Mouse (Mus musculus) ovary, postnatal 10 days (tissue): Measurements from ENCODE around the gene Birc3.
"Not testable (repeated sequence)": the region's sequence is repeated elsewhere in the genome, so short reads cannot be mapped to it uniquely, and the experiment has no call there.

ENCODE experiments used
- DNase-seq: peaks from one replicate; pipeline ENCODE4 v3.0.0; 2022; ENCODE audit warnings: low spot score

The Birc3 gene

DNA sequence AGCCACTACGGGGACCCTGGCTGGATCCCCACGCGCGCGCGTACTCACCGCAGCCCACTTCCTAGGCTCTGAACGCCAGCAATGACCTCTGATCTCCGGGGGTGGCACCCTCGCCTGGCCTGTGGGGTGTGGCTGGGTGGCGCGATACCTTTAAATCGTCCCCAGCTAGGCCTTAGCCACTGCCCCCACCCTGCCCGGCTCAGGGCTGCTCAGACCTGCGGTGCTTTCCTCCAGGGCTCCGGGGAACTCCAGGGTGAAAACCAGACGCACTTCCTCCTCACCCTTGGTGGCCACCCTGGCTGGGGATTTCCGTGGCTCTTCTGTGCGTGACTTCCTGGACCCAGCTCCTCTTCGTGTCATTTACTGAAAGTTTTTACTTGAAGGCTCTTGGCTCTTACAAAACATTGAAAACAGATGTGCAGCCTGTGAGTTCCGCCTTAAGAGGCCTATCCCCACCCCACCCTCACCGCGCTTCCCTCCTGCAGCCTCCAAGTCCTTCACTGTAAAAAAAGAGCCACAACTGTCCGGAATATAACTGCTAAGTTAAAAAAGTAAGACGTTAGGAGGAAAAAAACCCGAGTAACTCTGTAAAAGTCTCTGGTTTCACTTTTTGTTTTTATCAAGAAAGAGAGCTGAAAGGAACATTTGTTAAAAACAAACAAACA is at the start of gene Birc3:
Birc3 (minus strand) TSS at position 412 of the 665 bp plus-strand sequence.
- DNase-seq, result peak; percentile 36

DNA sequence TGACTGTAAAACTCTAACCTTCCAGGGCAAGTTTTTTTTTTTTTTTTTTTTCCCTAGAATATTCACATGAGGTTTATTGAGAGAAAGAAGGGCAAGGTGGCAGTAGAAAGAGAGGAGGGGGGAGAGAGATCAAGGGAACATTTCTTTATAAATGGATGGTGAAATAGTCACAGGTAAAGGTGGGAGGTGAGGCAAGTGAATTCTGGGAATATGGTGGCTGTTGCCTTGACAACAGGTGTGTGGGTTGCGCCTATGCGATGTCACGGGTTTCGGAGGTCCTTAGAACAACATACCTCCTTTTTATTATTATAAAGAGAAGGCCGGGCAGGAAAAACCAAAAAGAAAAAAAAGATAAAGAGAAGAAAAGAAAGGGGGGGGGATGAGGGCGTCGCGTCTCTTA is 41.9 kb upstream of the Birc3 start:
- no peak for DNase-seq

DNA sequence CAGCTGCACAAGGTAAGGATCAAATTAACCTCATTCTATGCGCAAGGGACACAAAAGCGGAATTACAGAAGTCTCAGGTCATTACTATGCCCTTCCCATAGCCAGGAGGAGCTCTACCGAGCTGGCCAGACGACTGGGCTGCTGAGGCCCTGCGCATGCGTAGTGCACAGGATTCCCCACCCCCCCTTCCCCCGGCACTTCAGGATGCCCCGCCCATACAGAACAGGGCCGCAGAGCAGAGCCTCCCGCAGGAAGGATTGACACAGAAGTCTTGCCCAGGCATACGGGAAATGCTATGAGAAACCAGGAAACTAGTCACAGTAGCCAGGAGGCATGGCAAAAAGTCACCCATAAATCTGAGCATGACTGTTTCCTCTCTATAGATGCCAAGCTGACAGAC is 41.5 kb upstream of the Birc3 start:
- no peak for DNase-seq

DNA sequence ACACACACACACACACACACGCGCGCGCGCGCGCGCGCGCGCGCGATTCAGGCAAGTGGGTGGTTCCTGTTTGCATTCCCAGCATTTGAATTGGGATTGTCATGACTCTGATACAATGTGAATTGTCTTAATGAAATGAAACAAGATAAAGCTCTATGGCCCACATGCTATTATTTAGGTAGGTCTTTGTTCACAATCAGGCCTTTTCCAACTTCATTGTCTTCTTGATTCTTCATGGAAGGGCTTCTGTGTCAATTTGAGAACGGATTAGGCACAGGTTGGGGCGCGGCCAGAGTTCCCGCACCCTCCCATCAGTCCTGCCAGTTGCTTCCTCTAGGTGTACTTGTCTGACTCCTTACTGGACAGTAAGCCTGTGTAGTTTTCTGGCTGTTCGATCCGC is 41.0 kb upstream of the Birc3 start:
- DNase-seq, result no peak

DNA sequence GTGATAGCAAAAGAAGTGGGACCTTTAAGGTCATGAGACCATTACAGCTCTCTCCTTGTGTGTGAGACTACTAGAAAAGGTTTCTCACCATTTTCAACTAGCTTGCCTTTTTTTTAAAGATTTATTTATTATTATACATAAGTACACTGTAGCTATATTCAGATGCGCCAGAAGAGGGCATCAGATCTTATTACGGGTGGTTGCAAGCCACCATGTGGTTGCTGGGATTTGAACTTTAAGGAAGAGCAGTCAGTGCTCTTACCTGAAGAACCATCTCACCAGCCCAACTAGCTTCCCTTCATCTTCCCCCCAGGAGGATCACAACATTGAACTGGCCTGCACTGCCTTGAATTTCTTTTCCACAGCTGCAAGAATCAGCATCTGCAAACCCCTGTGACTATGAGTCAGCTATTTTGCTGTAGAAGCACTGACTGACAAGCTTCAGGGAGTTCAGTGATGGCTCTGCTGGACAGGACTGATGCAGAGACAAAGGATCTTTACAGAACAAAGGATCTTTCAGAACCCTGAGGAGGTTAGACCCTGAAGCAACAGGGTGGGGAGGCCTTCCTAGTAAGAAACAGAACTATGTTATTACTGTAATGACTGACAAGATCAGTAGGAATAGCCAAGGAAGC is 34.5 kb upstream of the Birc3 start:
- DNase-seq, result no peak

DNA sequence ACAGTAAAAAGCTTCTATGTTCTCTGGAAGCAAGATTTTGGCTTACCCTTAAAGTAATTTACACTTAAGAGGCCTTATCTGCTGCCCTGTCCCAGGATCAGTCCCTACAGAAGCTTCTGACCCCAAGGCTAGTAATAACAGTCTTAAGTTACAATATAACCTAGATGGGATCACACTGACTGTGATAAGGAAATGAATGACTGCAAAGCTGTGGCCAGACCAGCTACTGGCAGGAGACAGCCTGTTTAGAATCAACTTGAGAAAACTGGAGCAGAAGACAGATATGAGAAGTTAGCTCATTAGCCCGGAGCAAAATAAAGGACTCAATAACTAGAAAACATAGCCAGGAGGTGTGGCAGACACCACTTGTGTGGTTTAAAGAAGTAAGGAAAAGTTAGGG is 33.6 kb upstream of the Birc3 start:
- no peak for DNase-seq

DNA sequence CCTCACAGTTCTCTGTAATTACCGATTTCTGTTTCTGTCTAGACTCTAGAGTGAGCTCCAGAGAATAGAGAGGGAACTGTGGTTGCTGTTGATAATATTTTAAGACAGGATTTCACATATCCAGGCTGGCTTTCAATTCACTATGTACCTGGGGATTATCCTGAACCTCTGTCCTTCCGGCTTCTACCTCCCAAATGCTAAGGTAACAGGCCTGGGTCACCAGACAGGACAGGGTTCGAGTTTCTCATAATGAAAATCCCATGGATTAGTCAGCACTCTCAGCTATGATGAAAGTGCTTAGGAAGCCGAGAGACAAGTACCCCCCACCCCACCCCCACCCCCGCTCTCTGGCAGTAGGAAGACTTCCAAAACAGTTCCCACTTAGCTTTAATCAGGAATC is 30.8 kb upstream of the Birc3 start:
- DNase-seq, result no peak

DNA sequence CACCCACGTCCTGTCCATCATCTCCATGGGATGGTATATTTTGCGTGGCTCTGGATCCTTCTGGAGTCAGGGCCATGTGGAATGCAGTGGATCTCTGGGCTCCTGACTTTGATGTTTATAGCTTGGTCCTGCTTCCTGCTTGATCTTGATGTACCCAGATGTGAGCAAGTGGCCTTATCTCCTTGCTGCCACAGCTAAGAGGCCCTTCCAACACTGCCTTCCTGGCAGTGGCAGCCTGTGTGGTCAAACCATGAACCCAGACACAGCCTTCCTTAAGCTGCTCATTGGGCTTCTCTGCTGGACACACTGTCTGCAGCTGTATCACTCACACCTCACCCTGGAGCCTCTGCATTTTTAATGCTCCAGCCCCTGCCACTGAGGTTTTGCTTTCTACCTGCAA is 30.3 kb upstream of the Birc3 start:
- no peak for DNase-seq

DNA sequence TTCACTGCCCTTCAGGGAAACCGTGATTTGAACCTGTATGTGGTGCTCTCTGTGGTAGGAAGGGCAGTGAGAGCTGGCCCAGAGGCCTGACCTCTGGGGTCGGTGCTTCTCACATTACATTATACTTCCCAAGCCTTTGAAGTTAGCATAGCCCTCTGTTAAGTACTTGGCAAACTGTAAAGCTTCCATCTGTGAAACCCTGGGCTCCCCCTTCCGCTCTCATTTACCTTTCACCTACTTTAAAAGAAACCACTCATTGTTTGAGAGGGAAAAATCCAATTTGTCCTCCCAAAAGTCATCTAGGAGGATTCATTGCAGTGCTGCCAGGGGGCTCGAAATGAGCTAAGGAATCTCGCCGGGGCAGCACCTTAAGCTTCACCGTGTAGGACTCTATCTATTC is 29.3 kb upstream of the Birc3 start:
- DNase-seq, result no peak

DNA sequence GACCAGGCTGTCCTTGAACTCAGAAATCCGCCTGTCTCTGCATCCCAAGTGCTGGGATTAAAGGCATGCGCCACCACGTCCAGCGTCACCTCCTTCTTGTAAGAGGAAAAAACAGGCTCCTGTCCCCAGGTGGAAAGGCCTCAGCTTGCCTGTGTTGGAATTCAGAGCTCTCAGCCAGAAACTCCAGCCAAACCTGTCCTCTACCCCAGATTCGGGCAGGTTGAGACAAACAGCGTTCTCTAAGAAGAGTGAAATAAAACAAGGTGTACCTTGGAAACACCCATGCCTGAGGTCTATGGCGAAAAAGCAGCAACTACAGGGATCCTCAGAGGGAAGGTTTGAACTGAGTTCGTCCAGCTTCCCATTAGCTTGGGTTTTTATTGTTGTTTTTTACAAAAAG is 28.0 kb upstream of the Birc3 start:
- no peak for DNase-seq

DNA sequence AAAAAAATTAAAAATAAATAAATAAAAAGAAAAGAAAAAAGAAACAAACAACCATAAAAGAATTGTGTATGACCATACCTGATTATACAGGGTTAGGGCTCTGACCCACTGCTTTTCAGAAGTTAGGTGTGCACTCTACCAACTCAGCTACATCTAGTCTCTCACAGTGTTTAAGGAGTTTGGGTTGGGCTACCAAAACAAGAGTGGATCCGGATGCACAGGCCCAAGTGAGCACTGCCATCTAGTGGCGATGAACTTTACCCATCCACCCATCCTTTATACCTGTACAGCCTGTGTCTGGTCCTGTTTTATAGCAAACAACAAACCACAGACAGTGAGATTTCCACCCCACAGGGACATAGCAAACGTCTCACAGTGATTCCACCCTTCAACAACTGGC is 24.5 kb upstream of the Birc3 start:
- DNase-seq, result peak; percentile 24

DNA sequence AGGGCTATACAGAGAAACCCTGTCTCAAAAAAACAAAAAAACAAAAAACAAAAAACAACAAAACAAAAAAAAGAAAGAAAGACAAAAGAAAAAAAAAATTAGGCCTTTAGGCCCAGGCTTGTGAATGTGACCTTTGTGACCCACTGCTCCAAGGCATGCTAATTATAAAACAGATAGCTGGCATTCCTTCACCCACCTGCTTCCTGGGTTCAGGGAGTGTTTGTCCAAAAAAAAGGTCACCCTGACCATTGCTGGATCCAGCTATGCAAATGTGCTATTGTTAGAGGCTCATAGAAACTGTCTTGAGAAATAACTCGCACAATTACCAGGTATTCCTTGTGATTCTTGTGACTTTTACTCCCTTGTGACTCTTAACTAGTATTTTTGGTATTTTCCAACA is 18.8 kb upstream of the Birc3 start:
- DNase-seq, result not testable (repeated sequence)

DNA sequence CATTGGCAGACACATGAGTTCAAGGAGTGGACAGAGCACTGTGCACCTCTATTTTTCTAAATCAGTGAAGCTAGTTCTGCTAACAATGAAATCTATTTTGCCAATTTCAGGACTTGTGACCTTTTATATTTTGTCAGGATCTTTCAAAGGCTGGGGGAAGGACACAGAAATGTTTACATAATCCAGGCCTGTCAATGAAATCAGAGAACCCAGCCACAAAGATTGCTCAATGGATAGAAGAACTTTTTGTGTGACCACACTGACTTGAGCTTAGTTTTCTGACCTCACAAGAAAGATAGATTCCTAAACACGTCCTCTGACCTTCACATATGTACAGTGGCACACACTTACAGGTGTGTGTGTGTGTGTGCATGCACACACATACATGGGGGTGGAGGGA is 18.2 kb upstream of the Birc3 start:
- no peak for DNase-seq

DNA sequence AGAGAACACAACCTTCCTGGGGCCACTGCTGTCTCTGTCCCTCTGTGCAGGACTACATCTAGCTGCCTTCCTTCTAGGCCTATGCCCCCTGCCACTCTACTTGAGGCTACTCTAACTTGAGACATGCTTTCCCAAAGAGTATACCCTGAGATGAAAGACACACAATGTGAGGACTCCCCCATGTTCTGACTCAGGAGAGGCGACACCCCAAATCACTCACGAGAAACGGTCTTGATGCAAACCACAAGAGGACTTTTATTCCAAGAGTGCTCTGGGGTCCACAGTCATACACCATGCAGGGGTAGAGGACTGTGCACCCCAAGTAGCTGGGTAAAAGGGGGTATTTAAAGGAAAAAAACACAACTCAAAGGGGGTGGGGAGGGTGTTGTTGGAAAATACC is 11.4 kb upstream of the Birc3 start:
- DNase-seq, result no peak

DNA sequence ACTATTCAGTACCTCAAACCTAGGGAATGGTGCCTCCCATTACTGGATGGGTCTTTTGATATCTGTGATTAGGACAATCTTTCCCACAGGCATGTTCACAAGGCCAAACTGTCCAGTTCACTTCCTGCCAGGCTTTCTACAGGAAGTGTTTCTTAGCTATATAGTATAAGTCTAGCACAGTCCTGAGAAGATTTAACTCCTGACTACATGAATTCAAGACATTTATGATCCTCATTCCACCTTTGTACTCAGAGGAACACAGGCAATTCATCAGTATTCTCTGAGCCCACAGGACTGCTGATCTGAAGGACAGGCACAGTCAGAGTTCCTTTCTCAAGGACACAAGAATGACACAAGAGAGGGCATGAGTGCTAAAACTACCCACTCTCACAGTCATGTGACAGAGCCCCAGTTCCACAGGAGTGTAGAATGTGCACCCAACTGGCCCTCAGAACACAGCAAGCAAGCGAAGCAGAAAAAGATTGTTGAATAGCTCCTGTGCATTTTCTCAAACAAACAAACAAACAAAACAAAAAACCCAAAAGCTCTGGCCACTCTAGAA is 9.4 kb upstream of the Birc3 start:
- DNase-seq, result no peak

DNA sequence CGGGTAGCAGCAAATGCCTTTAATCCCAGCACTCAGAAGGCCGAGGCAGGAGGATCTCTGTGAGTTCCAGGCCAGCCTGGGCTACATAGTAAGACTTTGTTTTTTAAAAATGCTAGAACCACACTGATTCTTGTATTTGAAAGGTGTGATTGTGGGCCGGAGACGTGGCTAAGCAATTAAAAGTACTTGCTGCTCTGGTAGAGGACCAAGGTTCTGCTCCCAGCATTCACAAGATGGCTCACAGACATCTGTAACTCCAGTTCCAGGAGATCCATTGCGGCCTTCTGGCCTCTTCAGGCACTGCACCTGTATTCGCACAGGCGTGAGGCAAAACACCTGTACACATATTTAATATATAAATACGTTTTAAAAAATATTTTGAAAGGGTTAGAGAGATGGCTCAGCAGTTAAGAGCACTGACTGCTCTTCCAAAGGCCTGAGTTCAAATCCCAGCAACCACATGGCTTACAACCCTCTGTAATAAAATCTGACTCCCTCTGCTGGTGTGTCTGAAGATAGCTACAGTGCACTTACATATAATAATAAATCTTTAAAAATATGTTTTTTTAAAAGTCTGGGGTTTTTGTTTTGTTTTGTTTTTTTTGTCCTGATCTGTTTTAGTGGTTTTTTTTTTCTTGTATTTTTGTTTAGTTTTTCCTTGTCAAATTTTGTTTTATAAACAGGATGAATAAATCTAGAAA is 675 bp upstream of the Birc3 start:
- no peak for DNase-seq

DNA sequence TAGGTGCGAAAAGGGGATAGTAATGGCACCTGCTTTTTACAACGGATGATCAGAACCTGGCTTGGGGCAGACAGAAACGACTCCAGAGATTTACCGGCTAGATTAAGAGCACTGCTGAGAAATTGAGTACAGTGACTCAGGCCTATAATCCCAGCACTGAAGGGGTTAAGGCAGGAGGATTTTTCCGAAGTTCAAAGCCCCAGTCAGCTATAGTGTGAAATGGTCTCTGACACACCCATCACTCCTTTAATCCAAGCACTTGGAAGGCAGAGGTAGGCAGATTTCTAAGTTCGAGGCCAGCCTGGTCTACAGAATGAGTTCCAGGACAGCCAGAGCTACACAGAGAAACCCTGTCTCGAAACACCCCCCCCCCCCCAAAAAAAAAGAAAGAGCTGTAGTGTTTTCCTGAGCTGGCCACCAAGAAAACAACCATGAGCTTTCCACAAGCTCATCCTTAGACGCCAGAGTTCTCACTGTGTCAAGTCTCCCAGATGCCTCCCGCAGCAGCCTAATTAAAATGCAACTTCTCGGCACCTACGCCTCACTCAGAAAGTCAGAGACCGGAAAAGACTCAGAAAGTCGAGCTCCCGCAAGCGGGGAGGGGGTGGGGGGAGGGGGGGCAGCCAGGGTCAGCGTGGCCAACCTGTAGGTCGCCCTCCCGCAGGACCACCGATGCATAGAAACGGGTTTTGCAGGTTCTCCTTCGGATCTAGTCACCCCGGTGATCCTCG is 777 bp downstream of the Birc3 start:
- DNase-seq, result no peak

DNA sequence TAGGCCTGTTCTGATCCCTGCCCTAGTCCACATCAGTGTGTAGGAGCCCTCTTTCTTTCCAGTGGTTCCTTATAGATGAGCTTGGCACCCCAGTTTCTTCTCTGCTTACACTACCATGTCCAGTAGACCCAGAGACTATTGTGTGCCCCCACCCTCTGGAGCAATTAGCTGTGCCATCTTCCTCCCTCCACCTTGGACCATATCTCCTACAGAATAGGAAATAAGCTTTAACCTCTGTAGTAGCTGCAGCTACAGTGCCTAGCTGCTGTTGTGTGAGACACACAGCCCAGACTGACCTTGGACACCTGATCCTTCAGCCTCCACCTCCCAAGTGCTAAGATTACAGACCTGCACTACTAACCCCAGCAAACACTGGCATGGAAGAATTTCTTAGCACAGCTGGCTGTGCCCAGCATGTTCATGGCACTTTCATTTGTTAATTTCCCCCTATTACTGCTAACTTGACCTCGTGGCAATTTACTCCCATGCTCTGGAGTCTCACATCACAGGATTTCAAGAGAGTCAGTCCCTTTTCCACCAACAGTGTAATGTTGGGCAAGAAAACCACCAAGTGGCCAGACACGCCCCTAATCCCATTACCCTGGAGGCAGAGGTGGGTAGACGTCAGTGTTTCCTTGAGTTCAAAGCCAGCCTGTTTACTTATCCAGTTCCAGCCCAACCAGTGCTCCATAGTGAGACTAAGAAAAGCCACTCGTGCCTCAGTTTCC is 1.5 kb downstream of the Birc3 start:
- DNase-seq, result no peak

DNA sequence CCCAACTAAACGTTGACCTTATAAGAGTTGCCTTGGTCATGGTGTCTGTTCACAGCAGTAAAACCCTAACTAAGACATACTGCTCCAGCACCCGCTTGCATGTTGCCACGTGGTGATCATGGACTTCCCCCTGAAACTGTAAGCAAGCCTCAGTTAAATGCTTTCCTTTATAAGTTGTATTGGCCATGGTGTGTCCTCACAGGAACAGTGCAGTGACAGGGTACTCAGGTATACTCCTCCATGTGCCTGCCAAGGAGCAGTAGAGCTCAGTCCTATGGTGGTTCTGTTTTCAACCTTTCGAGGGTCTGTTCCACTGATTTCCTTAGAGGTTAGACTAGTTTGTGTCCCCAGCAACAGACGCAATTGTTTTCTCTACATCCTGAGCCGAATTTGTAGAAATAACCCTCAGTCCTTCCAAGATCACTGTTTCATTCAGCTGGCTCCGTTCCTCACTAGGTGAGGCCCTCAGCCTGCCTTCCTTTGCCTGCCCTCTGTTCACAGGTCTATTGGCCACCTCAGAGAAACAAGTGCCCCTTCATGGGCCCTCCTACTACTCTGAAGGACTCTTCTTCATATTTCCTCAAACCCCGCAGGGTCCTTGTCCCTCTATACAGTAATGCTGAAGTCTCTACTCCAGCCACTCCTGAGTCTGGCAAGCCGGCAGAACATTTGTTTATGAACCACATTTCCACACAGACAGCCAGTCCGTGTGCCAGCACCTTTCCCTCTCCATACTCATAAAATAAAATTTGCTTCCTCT is 2.2 kb downstream of the Birc3 start:
- DNase-seq, result no peak

DNA sequence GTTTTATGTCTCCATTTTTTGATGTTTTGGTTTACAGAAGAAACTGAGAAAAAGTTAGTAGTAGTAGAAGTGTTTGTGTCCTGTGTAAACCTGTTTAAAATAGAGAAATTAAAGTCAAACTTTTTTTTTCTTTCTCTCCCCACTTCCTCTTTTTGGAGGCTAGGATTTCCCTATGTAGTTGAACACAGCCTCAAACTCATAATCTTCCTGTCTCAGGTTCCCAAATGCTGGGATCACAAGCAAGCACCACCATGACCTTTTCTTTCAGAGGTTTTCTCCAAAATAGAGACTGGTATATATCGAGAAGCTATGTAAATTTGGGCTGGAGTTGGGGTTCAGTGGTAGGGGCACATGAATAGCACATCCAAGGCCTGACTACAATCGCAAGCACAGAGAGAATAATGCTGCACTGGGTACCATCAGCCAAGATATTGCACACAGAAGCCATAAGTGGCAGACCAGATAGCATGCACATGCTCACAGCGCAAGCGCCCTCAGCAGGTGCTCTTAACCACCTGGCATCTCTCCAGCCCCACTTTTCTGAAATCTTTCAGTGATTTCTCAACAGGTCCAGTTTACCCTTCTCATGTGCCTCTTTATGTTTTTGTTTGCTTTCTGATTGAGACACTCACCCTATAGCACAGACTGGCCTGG is 4.0 kb downstream of the Birc3 start:
- no peak for DNase-seq

DNA sequence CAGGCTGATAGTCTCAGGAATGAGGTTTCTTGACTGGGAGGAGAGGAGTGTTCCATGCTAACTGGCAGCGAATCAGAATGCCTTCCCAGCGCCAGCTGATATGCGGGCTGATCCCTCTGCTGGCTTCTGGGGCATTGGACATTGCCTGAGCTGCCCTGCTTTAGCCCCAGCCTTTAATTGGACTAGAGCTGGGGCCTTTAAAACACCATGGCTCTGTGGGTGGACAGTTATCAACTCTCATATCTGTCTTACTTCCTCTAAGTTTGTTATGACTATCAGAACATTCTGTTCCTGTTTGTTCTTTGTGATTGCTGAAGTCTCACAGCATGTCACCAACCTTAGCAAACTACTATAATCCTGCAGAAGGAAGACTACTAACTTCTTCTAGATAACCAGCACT is 5.0 kb downstream of the Birc3 start:
- no peak for DNase-seq
